Mouse (Mus musculus) heart, postnatal 0 days (tissue): Measurements from ENCODE around the gene Nme3.

Source experiments
- CTCF ChIP-seq: IDR thresholded peaks from 2 replicates; pipeline ENCODE4 v1.5.1; 2016; ENCODE audit warnings: antibody characterized with exemption, control low read depth, low read depth
- EP300 ChIP-seq: IDR thresholded peaks from 2 replicates; pipeline ENCODE4 v1.6.1; 2016; ENCODE audit warnings: antibody characterized with exemption, low read depth

DNA sequence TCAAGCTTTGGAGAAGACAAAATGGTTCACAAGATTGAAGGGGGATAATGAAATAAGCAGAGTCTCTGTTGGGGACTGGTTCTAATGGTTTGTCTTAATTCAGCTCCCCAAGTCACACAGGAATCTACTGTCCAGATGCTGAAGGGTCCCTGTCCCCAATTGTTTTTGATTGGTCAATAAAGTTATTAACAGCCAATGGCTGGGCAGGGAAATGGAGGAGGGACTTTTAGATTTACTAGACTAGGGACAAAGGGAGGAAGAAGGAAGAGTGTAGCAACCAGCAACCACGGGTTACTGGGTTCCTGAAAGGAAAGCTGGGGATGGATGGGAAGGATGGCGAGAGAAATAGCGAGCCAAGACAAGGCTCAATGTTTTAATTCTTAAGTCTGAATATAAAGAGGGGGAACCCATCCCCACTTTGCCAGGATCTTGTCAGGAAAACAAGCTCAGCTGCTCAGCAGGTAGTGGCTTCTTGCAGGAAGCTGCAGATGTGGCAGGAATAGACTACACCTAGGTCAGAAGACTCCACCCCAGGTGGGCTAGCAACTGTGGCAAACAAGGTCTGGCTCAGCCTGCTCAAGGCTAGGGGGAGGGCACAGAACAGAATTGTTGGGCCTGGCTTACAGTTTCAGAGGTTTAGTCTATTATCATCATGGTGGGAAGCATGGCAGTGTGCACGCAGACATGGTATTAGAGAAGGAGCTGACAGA, 22.4 kb upstream of the Nme3 start:
- TF ChIP-seq EP300 (no peak), CTCF (no peak)
